Mouse (Mus musculus): ENCODE data around the gene Hoxd10. TPM values are rescaled to one million over a fixed set of nuclear protein-coding genes. Genes with fewer than 3 reads are reported as not detected.

Gene Hoxd10
- polyA plus RNA-seq, 1 experiment from 2014 or later: not detected

DNA sequence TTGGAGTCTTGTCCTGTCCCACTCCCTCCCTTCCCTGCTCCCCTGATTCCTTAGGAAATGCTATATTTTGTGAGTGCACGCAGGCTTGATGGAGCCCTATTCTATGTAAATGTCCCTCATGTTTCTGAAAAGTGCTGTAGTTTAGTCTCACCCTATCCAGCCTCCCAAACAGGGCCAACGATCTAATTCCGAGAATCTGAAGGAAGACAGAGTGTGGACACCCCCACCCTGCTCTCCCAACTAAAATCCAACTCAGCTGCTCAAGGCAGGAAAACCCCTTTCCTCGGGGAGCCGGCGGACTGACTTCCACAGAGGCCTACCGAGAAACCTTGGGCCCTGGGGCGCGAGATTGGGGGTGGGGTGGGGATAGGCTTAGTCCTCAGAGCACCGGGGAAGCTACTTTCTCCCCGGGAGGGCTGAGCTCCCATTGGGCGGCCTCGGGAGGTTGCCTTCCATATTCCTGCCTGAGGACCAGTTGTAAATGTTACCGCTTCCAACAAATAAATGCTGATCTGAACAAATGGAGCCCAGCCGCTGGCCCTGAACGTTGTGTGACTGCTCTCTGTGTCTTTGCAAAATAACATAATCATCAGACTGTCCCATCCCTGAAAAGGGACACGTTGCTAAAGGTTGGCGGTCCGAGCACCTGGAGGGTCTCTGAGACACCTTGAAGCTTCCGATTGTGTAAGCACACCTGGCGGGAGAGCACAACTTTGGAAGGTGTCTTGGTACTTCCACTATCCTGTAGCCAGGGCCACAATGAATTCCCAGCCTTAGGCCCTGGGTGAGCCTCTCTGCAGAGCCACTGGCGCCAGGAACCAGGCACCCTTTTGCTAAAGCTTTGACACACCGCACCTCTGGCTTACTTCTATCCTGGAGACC lies 8.2 kb downstream of the Hoxd10 start:
- H3K9ac ChIP-seq (replicated peaks; ENCODE audit: low read length): no peak overlapping the region
- no peak overlapping the region for H3K4me2 ChIP-seq (ENCODE audit: low read depth, low read length)
- DNase-seq (ENCODE audit: low spot score) (no peak), ATAC-seq (replicated peaks; ENCODE audit: insufficient number of reproducible peaks, low FRiP score, low TSS enrichment, low read depth) (no peak)
- H3K4me1 ChIP-seq (ENCODE audit: control insufficient read depth, insufficient read depth, low read length): peaks cover 5% of the 10 kb centered on the region
- no peak overlapping the region for H3K27ac ChIP-seq (replicated peaks; ENCODE audit: low read depth, low read length)
- H3K36me3 ChIP-seq (replicated peaks; ENCODE audit: control insufficient read depth, insufficient read depth, low read depth, low read length): no peaks in the 10 kb centered on the region
- 2% methylated on average over 23 of the region's 23 CpGs for WGBS
- H3K4me3 ChIP-seq (ENCODE audit: low read depth, low read length): no peak overlapping the region
- H3K9me3 ChIP-seq (replicated peaks; ENCODE audit: control insufficient read depth, low read length): no peaks in the 10 kb centered on the region
- H3K27me3 ChIP-seq (ENCODE audit: control insufficient read depth, insufficient read depth, low read length): peaks cover 85% of the 10 kb centered on the region

DNA sequence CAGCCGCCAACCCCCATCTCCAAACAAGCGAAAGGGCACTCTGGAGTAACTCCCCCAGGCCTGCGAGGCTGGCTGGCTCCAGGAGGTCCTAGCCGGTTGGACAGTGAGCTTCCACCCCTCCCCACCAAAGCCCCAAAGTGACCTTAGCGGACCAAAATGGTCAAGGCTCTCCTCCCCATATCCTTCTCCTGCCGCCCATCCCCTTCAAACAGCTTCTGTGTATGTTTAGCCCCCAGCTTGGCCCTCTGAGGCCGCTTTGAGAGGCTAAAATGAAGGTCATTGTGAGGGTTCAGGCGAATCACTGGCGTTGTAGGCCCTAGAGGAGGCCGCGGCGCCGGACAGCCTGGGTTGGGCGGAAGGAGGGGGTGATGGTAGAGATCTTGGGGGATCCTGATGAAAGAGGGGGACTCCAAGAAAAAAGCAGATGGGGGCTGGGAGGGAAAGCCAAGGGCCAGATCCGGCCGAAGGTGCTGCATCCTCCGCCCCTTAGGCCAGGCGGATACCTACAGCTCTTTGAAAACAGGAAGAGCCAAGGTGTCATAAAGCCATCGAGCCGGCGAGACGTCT lies 8.9 kb downstream of the Hoxd10 start:
- Histone ChIP-seq H3K27me3 (ENCODE audit: control insufficient read depth, insufficient read depth, low read length) (peaks cover 85% of the 10 kb centered on the region), H3K4me2 (ENCODE audit: low read depth, low read length) (no peak overlapping the region), H3K4me1 (ENCODE audit: control insufficient read depth, insufficient read depth, low read length) (peaks cover 12% of the 10 kb centered on the region), H3K27ac (replicated peaks; ENCODE audit: low read depth, low read length) (no peak overlapping the region), H3K9me3 (replicated peaks; ENCODE audit: control insufficient read depth, low read length) (no peaks in the 10 kb centered on the region), H3K4me3 (ENCODE audit: low read depth, low read length) (no peak overlapping the region), H3K9ac (replicated peaks; ENCODE audit: low read length) (no peak overlapping the region), H3K36me3 (replicated peaks; ENCODE audit: control insufficient read depth, insufficient read depth, low read depth, low read length) (no peaks in the 10 kb centered on the region)
- no peak for DNase-seq (ENCODE audit: low spot score)
- 1% methylated on average over 22 of the region's 22 CpGs for WGBS
- ATAC-seq (replicated peaks; ENCODE audit: insufficient number of reproducible peaks, low FRiP score, low TSS enrichment, low read depth): no peak

DNA sequence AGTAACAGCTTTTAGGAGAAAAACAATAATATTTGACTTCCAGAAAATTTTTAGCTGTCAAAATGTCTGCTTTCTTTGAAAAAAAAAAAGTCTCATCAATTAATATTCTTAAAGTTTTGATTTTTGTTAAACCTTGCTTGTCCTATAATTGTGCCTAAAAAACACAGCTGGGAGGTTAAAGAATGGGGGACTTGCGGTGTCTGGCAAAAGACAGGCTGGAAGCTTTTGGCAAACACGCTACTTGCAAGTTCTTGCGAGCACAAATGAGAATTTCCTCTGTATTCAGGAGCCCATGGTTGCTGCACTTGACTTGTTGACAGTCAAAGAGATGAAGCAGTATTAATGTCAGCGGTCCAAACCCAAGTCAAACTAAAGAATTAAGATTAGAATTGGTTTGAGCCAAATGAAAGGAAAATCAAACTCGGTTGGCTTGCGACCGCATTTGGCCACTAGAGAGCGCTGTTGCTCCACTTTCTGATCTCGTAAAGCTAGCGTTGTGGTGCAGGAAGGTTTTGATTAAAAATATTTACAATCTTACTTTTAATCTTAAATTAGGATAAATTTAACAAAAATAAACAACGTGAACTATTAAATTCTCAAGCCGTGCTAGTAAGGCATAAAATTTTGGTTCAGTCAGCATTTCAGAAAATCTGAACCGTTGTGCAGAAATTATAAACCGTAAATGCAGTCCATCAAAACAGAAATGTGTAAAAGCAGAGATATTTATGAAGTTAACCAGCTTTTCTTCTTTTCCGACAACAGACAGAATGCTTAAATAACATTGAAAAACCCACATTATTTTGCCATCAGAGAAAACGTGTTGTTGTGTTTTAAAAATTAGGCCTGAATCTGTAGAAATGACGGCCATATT lies 10.5 kb downstream of the Hoxd10 start:
- H3K27me3 ChIP-seq (ENCODE audit: control insufficient read depth, insufficient read depth, low read length): peaks cover 83% of the 10 kb centered on the region
- H3K36me3 ChIP-seq (replicated peaks; ENCODE audit: control insufficient read depth, insufficient read depth, low read depth, low read length): no peaks in the 10 kb centered on the region
- H3K4me2 ChIP-seq (ENCODE audit: low read depth, low read length): no peak overlapping the region
- WGBS: 10% methylated on average over 17 of the region's 17 CpGs
- no peak overlapping the region for H3K27ac ChIP-seq (replicated peaks; ENCODE audit: low read depth, low read length)
- peak; percentile 89 for DNase-seq (ENCODE audit: low spot score)
- peaks cover 14% of the 10 kb centered on the region for H3K4me1 ChIP-seq (ENCODE audit: control insufficient read depth, insufficient read depth, low read length)
- H3K4me3 ChIP-seq (ENCODE audit: low read depth, low read length): no peak overlapping the region
- ATAC-seq (replicated peaks; ENCODE audit: insufficient number of reproducible peaks, low FRiP score, low TSS enrichment, low read depth): no peak
- H3K9me3 ChIP-seq (replicated peaks; ENCODE audit: control insufficient read depth, low read length): no peaks in the 10 kb centered on the region
- H3K9ac ChIP-seq (replicated peaks; ENCODE audit: low read length): no peak overlapping the region

DNA sequence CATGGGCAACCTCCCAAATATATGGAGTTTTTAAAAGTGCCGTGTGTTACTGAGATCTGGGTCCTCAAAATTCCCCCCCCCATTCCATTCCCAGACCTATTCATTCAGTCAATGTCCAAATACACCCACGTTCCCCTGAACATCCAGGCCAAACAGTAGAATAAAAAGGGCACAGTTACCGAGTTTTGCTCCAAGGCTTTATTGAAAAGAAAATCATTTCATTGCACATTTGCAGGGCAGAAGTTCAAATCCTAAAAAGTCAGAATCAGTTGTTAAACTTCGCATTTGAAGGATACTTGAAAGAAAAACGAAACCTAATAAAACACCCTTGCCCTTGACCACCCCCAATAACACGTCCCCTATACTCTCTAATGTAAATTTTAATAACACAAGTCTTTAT lies 11.1 kb downstream of the Hoxd10 start:
- DNase-seq (ENCODE audit: low spot score) (no peak), ATAC-seq (replicated peaks; ENCODE audit: insufficient number of reproducible peaks, low FRiP score, low TSS enrichment, low read depth) (no peak)
- Histone ChIP-seq H3K36me3 (replicated peaks; ENCODE audit: control insufficient read depth, insufficient read depth, low read depth, low read length) (no peaks in the 10 kb centered on the region), H3K27ac (replicated peaks; ENCODE audit: low read depth, low read length) (no peak overlapping the region), H3K4me1 (ENCODE audit: control insufficient read depth, insufficient read depth, low read length) (peaks cover 14% of the 10 kb centered on the region), H3K9ac (replicated peaks; ENCODE audit: low read length) (no peak overlapping the region), H3K4me2 (ENCODE audit: low read depth, low read length) (no peak overlapping the region), H3K27me3 (ENCODE audit: control insufficient read depth, insufficient read depth, low read length) (peaks cover 83% of the 10 kb centered on the region), H3K9me3 (replicated peaks; ENCODE audit: control insufficient read depth, low read length) (no peaks in the 10 kb centered on the region), H3K4me3 (ENCODE audit: low read depth, low read length) (no peak overlapping the region)
- WGBS: 15% methylated on average over 6 of the region's 6 CpGs

DNA sequence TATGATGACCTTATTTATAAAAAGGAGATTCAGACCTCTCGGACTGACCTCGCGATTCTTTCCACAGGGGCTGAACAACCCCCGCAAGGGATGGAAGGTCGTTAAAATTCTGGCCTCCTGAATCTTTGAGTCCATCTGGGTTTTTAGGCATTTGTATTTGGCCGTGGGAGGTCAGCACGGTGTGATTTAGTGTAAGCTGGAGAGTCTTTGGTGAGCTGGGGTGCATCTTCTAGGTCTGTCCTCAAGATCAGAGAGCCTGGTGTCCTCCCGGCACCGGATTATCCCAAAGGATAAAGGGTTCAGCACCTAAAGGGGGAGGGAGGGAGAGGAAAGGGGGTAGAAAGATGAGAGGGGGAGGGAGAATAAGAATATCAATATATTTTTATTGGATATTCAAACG lies 11.6 kb downstream of the Hoxd10 start:
- WGBS: 3% methylated on average over 10 of the region's 10 CpGs

DNA sequence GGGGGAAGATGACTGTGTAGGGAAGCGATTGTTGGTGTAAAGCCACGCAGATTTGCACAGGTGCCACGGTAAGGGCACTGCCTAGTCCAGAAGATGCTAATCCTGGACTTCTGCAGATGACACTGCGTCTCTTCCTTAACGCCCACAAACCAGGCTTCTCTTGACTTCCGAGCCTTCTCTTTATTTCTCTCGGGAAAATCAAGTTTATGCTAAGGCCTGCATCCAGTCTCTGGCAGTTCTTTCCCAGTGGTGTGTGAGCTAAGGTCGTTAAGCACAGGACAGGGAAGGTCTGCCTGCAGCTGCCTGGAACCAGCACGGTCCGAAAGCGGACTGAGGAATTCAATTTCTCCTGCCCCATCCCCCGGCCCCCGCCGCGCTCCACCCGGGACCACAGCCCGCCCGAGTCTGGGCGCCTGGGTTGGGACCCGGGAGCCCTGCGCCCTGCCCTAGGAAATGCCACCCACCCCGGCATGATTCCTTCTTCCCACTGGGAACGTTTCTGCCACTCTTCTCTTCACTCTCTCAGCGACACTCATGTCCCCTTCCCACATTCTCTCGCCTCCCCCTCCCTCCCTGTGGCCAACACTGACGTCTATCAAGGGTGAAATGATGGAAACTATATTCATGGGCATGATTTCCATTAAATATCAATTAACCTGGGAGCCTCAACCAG lies 12.1 kb downstream of the Hoxd10 start:
- Histone ChIP-seq H3K9me3 (replicated peaks; ENCODE audit: control insufficient read depth, low read length) (no peaks in the 10 kb centered on the region), H3K36me3 (replicated peaks; ENCODE audit: control insufficient read depth, insufficient read depth, low read depth, low read length) (no peaks in the 10 kb centered on the region), H3K27ac (replicated peaks; ENCODE audit: low read depth, low read length) (no peak overlapping the region), H3K27me3 (ENCODE audit: control insufficient read depth, insufficient read depth, low read length) (peaks cover 83% of the 10 kb centered on the region), H3K4me2 (ENCODE audit: low read depth, low read length) (no peak overlapping the region), H3K9ac (replicated peaks; ENCODE audit: low read length) (no peak overlapping the region), H3K4me3 (ENCODE audit: low read depth, low read length) (no peak overlapping the region), H3K4me1 (ENCODE audit: control insufficient read depth, insufficient read depth, low read length) (peaks cover 14% of the 10 kb centered on the region)
- no peak for DNase-seq (ENCODE audit: low spot score)
- ATAC-seq (replicated peaks; ENCODE audit: insufficient number of reproducible peaks, low FRiP score, low TSS enrichment, low read depth): no peak
- 1% methylated on average over 26 of the region's 26 CpGs for WGBS

More for the DNA sequence above, 11.6 kb downstream of the Hoxd10 start:
- Histone ChIP-seq H3K4me1 (ENCODE audit: control insufficient read depth, insufficient read depth, low read length) (peaks cover 14% of the 10 kb centered on the region), H3K36me3 (replicated peaks; ENCODE audit: control insufficient read depth, insufficient read depth, low read depth, low read length) (no peaks in the 10 kb centered on the region), H3K4me3 (ENCODE audit: low read depth, low read length) (no peak overlapping the region), H3K9ac (replicated peaks; ENCODE audit: low read length) (no peak overlapping the region), H3K4me2 (ENCODE audit: low read depth, low read length) (no peak overlapping the region), H3K27me3 (ENCODE audit: control insufficient read depth, insufficient read depth, low read length) (peaks cover 82% of the 10 kb centered on the region), H3K9me3 (replicated peaks; ENCODE audit: control insufficient read depth, low read length) (no peaks in the 10 kb centered on the region), H3K27ac (replicated peaks; ENCODE audit: low read depth, low read length) (no peak overlapping the region)
- no peak for ATAC-seq (replicated peaks; ENCODE audit: insufficient number of reproducible peaks, low FRiP score, low TSS enrichment, low read depth)
- no peak for DNase-seq (ENCODE audit: low spot score)

DNA sequence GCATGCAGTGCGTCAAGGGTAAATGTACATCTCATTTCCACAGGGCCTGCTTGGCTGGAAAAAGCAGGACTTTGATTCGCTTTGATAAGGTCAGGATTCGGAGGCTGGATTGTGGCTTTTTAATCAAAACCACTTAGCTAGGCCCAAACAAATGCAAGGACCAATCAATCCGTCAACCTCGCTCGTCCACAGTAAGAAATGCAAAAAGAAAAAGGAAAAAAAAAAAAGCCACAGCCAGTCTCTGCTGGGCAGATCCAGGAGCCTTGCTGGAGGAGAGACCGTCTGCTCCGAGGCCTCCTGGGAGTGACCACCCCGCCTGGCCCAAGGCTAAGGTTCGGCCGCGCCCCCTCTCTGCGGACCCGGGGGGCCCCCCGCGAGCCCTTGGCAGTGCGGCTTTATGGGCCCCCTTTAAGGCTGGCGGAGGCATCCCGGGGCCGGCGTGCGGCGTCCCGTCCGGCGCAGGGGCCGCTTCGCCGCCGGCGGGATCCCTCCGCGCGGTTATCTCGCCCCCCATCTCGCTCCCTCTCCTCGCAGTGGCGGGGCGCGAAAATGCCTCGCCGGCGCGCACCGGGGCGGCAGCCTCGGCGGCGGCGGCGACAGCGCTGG lies 12.8 kb downstream of the Hoxd10 start, which contains the start of gene Hoxd8:
TSS of gene Hoxd8 (plus strand) at position 223 of the 606 bp plus-strand sequence.
- Histone ChIP-seq H3K36me3 (replicated peaks; ENCODE audit: control insufficient read depth, insufficient read depth, low read depth, low read length) (no peaks in the 10 kb centered on the region), H3K4me2 (ENCODE audit: low read depth, low read length) (peak within 1 kb of the TSS; percentile 79), H3K9ac (replicated peaks; ENCODE audit: low read length) (peak within 1 kb of the TSS; percentile 32; the same call in 1 of the 2 replicates), H3K9me3 (replicated peaks; ENCODE audit: control insufficient read depth, low read length) (no peaks in the 10 kb centered on the region), H3K27ac (replicated peaks; ENCODE audit: low read depth, low read length) (no peak within 1 kb of the TSS), H3K4me3 (ENCODE audit: low read depth, low read length) (peak within 1 kb of the TSS; percentile 33), H3K27me3 (ENCODE audit: control insufficient read depth, insufficient read depth, low read length) (peaks cover 83% of the 10 kb centered on the region), H3K4me1 (ENCODE audit: control insufficient read depth, insufficient read depth, low read length) (peaks cover 14% of the 10 kb centered on the region)
- under 1% methylated on average over 52 of the region's 52 CpGs for WGBS
- no peak for DNase-seq (ENCODE audit: low spot score)
- no peak for ATAC-seq (replicated peaks; ENCODE audit: insufficient number of reproducible peaks, low FRiP score, low TSS enrichment, low read depth)

All from embryonic facial prominence, embryonic 11.5 days (tissue).